Mouse (Mus musculus): ENCODE measurements around the gene Fam78a.
"Not testable (repeated sequence)": the region's sequence is repeated elsewhere in the genome, so short reads cannot be mapped to it uniquely, and the experiment has no call there.

The Fam78a gene

DNA sequence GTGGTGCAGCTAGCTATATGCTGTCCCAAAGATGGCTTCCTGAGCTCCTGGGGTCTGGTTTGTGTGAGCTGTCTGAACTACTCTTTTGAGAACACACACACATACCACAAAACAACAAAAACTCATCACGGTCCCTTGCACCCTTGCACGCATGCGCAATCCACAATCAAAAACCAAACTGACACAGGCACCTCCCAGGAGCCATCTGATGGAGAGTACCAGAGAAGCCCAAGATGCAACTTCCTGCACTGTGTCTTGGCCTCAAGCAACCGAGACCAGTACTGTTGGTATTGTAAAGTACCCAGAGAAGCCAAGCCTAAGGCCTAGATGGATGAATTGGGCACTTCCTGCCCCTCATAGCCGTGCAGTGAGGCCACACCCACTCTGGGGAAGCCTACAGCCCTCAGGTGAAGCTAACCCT lies 19.3 kb downstream of the Fam78a start:
- no peak for DNase-seq

GRCm38 (mm10) chr2:32064913-32065312 lies 19.7 kb downstream of the Fam78a start:
- no peak for DNase-seq

DNA sequence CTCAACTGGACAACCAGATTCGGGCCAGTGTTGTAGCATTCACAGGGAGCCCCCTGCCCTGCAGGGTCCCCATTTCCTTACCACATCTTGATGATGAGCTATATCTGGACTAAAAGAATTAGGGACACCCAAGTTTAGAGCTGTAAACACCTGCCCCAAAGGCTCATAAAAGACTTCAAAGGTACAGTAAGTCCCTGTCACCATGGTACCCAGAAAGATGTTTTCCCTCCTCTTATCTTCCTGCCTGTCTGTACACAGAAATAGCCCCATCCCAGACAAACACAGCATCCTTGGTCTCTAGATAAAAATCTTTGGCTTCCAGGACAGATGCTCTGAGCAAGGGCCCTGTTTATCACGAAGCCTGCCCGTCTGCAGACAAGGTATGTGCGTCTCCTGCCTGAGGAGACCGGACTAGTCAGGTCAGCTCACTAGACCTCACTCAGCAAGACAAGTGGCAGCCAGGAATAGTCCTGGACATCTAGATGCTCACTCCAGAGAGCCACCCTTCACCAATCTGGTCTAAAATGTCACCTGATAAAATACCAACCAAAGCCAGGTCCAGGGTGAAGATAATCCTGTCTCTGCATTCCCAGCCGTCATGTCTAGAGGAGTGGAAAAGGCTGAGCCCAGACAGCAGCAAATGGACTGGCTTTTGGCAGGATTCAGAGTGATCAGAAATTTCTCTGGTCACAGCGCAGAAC lies 21.1 kb downstream of the Fam78a start:
- no peak for DNase-seq

DNA sequence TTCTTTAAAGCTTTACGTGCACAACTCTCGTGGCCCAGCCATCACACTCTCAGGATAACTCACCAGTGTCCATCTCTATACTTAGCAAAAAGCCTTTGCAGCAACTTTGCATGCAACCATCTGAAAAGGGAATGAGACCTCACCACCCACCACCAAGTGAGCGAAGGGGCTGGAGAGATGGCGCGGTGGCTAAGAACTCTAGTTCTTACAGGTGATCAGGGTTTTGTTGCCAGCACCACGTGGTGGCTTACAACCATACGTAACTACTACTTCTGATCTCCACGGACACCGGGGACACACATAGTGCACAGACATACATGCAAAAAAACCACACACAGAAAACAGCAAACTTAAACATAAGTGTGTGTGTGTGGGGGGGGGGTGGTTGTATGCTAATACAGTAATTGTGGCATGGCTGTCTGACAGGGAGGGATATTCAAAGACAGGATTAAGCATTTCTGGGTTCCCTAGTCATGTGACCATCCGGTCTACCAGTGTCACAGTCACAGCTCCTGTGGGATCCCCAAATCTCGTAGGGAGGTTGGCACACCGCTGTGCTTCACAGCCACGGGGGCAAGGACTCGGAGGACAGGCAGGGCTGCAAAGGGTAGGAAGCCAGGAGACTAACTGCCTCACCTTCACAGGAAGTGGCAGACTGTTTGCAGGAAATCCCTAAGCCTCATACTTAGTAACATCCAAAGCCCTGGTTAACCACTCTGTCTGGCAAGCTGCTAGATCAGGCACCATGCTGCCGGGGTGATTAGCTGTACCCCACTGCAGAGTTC lies 21.8 kb downstream of the Fam78a start:
- no peak for DNase-seq

GRCm38 (mm10) chr2:32061722-32062505 lies 22.7 kb downstream of the Fam78a start:
- no peak for DNase-seq

- DNase-seq = no peak
Observed at GRCm38 (mm10) chr2:32061189-32061588, 23.5 kb downstream of the Fam78a start.

DNA sequence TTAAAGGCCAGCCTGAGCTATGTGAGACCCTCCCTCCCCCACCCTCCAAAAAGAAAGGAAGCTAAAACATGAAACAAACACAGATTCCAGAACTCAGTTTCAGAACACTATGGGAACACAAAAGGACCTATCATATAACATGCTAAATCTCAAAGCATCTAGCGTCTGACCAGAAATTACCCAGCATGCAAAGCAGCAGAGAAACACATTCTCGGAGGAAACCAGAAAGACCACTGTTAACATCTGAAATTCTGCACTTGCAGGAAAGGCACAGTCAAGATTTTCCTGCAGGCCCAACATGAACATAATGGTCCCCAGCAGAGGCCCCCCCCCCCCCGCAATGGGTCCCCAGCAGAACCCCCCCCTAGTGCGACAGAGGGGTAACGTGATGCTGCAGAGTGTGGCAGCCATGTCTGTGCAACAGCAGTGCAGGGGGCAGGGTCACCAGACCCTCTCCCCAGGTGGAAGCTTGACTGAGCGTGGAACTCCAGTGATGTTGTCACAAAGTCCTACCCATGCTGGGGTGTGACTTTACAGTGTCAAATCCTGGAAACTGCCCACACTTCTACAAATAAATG lies 24.3 kb downstream of the Fam78a start:
- no peak for DNase-seq

DNA sequence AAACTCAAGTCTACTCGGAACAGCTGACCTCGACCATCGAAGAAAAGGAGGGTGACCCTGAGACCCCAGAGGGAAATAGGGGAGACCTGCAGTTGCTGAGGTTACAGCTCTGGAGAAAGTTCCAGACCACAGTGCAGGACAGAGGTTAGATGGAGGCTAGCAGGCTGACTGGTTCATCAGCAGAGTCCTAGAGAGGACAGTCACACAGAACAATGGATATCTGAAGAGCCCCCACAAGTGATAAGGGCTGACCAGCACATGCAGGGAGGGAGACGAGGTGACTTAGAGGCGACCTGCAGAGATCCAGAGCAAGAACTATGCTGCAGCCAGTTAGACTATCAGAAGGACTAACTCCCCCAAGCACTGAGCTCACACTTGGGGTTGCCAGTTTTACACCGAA lies 25.0 kb downstream of the Fam78a start:
- DNase-seq = no peak

DNA sequence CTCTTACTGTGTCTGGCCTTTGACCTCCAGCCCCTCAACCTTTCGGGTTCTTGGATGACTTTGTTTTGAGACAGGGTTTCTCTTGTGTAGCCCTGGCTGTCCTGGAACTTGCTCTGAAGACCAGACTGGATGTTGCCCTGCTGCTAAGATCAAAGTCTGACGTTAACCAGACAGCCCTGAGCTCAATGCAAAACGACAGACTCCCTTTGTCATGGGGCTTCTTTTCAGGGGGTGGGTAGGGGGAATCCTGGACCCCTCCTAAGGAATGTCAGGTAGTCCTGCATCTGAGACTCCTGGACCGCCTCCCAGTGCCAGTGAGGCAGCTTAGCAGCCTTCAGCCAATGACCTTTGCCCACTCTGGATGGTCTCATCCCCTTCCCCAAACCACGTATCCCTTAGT lies 25.9 kb downstream of the Fam78a start:
- DNase-seq = no peak

- DNase-seq = no peak
Observed at GRCm38 (mm10) chr2:32058241-32058640, 26.4 kb downstream of the Fam78a start.

- DNase-seq = no peak
Observed at GRCm38 (mm10) chr2:32057794-32058193, 26.9 kb downstream of the Fam78a start.

- no peak for DNase-seq
Observed at GRCm38 (mm10) chr2:32057360-32057759, 27.3 kb downstream of the Fam78a start.

DNA sequence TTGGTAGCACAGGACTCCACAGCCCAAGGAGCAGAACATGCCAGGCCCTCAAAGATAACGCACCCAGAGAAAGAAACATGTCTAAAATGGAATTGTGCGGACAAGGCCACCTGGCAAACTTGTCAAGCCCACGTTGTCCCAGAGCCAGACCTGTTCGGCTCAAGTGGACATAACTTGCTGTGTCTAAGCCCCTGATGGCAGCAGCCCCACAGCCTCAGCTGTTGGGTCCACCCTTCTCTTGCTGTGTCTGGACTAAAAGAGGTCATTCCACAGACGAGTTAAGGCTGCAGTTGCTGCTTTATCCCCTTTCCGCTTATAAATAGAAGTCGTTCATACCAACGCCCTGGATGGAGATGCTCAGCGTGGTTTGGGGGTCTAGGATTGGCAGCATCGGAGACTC lies 28.1 kb downstream of the Fam78a start:
- DNase-seq = no peak

- no peak for DNase-seq
Observed at GRCm38 (mm10) chr2:32055357-32055965, 29.2 kb downstream of the Fam78a start.

DNA sequence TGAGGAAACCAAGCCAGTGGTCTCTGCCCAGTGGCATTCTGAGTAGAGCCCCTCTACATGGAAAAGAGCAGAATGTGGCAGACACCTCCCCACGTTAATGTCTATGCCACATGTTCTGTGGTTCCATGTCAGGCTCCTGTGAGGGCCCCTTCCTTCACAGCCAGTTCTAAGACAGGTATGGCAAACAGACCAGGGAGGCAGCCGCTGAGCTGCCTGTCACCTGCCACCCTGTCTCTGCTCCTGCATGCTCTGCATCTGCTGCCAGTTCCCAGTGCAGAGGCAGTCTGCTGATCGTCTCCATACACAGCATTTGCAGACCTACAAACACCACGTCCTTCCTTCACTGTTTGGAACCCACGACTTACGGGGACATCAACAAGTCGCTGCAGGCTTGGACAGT lies 32.2 kb downstream of the Fam78a start:
- DNase-seq = no peak

DNA sequence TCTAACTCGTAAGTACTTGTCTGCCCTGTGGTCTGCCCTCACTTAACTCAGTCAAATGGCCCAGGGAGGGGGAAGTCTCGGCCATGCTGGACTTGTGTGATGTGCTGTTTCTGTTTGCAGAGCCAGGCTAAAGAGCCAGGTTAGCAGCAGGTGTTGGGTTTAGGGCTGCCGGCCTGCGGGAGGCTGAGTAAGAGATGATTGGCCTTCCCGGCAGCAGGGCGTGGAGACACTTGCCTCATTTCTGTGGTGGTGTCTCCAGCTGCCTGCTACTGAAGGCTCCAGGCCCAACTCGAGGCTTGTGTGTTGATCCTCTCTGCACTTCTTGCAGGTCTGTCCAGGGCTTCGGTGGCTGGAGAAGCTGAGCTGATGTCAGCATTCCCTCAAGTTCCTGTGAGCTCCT lies 32.9 kb downstream of the Fam78a start:
- DNase-seq = no peak

- DNase-seq = no peak
Observed at GRCm38 (mm10) chr2:32047323-32047722, 37.3 kb downstream of the Fam78a start.

DNA sequence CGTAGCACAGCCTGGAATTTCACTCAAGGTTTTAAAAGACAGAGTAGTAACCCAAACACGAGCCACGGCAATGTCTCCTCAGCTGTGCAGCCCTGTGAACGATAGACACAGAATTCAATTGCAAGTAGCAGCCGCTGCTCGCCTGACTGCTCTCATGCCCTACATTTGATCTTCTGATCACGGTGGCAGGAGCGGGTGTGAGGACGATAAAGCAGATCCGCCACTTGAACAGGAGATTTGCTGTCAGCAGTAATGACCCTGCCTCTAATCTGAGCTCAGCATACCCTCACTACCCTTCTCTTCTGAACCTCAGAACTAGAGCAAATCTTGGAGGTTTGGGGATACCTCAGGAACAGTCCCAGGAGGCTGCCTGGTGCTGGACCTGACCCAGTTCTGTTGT lies 38.6 kb downstream of the Fam78a start:
- DNase-seq = no peak

DNA sequence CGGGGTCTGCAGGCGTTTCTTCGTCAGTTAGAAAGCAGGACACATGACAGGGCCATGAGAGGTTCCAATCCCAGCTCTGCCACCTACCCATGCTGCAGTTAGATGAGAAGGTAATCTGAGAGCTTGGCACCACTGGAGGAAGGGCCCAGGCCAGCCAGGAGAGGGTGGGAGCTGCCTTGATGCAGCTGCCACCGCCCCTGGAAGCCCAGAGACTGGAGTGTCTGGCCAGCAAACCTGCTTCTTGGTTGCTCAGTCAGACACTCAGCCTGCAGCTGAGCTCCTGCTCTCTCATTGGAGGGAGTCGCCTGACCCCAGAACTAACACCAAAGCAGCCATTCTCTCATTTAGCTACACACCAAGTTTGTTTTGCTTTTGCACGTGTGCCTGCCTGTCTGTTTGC lies 39.3 kb downstream of the Fam78a start:
- DNase-seq = no peak

DNA sequence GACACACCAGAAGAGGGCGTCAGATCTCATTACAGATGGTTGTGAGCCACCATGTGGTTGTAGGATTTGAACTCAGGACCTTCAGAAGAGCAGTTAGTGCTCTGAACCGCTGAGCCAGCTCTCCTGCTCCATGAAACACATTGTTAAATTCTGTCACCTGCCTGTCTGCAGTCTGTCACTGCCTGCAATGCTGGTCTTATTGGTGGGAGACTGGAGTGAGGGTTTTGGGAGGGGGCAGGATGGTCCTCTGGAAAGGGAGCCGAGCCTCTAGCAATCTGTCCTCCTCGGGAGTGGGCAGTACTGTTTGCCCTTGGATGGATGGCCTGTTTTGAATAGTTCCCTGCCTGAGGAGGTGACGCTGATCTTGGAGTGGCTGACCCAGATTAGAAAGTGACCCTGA lies 40.8 kb downstream of the Fam78a start:
- DNase-seq = no peak

DNA sequence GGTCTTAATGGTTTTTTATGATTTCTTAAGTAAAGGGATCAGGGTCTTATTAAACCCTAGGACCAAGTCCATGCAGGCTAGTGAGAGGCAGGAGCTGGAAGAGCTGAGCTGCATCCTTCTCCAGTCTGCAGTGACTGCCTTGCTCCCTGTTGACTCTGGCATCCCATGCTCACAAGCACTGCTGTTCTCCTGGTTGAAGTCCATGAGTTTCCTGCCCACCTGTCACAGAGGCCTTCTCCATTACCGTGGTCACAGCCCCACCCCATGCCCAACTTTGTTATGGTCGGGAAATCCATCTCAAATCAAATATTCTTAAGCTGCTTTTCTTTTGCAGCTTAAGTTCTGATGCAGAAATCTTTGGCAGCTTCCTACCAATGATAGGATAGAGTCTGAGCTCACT lies 43.6 kb downstream of the Fam78a start:
- no peak for DNase-seq

GRCm38 (mm10) chr2:32040646-32041045 lies 44.0 kb downstream of the Fam78a start:
- DNase-seq = not testable (repeated sequence)

DNA sequence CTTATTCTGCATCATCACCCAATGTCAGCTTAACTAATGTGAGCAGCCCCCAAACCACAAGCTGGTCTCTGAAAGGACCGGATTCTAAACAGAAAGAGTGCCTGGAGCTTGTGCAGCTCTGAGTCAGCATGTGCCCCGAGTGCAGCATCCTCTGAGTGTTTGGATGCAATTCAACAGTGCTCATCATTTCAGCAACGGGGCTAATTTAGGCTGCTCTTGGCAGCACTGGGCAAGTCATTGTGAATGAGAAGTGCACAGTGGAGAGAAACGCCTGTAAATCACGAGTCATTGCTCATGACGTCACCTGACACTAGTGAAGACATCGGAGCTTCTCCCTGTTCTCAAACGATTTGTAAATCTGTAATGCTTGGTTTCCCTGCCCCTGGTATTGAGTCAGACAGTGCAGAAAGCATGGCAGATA lies 46.0 kb downstream of the Fam78a start:
- no peak for DNase-seq

All from kidney, postnatal 25 days (tissue).